Mouse (Mus musculus): ENCODE data around the gene Myh9. TPM values are rescaled to one million over a fixed set of nuclear protein-coding genes. Genes with fewer than 3 reads are reported as not detected.

The Myh9 gene
- polyA plus RNA-seq, 1 experiment, result 95.0 TPM

Other genes with a start within 250 kb of the Myh9 start
- gene Apol10b, start 246.1 kb downstream of the Myh9 start, polyA plus RNA-seq (2012; rRNA removed), result 4.9 and 6.4 TPM in 2 replicates
- gene Gm36245, start 242.9 kb downstream of the Myh9 start, polyA plus RNA-seq (2012; rRNA removed), result not detected in 2 replicates
- gene Apol11b, start 198.9 kb downstream of the Myh9 start, polyA plus RNA-seq (2012; rRNA removed), result 0.06 and 0.10 TPM in 2 replicates
- 0.41 and 0.66 TPM in 2 replicates for gene Apol7e, start 143.3 kb downstream of the Myh9 start, polyA plus RNA-seq (2012; rRNA removed)
- 4.6 and 5.5 TPM in 2 replicates for gene Apol9b, start 113.1 kb downstream of the Myh9 start, polyA plus RNA-seq (2012; rRNA removed)
- 0.29 and 0.72 TPM in 2 replicates for gene Apol8, start 85.2 kb downstream of the Myh9 start, polyA plus RNA-seq (2012; rRNA removed)
- gene Txn2, start 86.8 kb upstream of the Myh9 start, polyA plus RNA-seq (2012; rRNA removed), result 147 and 157 TPM in 2 replicates
- 5.2 and 5.5 TPM in 2 replicates for gene Foxred2, start 114.5 kb upstream of the Myh9 start, polyA plus RNA-seq (2012; rRNA removed)
- 122 TPM in 2 replicates for gene Eif3d, start 128.6 kb upstream of the Myh9 start, polyA plus RNA-seq (2012; rRNA removed)

Data from urinary bladder, adult 2 months (tissue).